Mouse (Mus musculus) kidney, adult 8-10 months (tissue): ENCODE measurements around the gene Kpna3.
"Not testable (repeated sequence)": the region's sequence is repeated elsewhere in the genome, so short reads cannot be mapped to it uniquely, and the experiment has no call there.

ENCODE experiments used
- DNase-seq, 2 experiments: peaks; one replicate each; pipeline ENCODE4 v3.0.0; 2022

The Kpna3 gene

GRCm38 (mm10) chr14:61390586-61390985 is 49.1 kb downstream of the Kpna3 start:
- DNase-seq = no peak

DNA sequence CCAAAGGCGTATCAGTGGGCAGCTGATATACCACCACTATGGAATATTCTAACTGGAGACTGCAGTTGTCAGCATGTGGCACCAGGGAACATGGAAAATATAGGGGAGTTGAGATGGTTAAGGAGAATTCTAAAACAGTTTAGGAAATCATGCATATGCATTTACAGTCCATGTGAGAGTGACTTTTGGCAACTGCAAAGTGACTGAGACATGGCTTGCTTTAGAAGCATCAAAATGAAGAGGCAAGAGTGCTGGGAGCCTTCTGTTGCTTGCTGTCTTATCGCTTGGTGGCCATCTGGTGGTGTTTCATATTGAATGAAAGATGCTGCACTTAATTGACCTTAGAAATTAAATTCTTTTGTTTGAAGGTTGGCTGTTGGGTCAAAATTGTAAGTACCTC is 72.4 kb downstream of the Kpna3 start:
- no peak for DNase-seq

- no peak for DNase-seq
Measured at GRCm38 (mm10) chr14:61364656-61365055, 75.0 kb downstream of the Kpna3 start.

DNA sequence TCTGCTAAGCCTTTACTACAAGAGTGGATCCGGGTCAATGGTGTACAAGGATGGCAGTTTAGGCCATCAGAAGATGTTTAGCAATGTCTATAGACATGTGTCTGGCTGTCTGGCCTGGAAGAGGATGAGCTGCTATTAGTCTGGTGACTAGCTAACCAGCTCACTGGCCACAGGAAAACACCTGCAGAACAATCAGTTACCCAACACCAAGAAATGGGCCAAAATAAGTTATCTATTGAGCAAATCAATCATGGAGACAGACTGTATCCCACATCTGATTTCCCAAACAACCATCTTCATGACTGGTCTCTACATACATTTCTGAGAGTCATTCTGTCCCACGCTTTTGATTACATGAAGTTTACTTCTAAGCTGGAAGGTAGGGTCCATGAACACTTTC is 75.9 kb downstream of the Kpna3 start:
- no peak for DNase-seq

- DNase-seq = no peak
Measured at GRCm38 (mm10) chr14:61362268-61362667, 77.4 kb downstream of the Kpna3 start.

GRCm38 (mm10) chr14:61360981-61361511 is 78.6 kb downstream of the Kpna3 start:
- DNase-seq = peak in 1 of 2 experiments; percentile 31

DNA sequence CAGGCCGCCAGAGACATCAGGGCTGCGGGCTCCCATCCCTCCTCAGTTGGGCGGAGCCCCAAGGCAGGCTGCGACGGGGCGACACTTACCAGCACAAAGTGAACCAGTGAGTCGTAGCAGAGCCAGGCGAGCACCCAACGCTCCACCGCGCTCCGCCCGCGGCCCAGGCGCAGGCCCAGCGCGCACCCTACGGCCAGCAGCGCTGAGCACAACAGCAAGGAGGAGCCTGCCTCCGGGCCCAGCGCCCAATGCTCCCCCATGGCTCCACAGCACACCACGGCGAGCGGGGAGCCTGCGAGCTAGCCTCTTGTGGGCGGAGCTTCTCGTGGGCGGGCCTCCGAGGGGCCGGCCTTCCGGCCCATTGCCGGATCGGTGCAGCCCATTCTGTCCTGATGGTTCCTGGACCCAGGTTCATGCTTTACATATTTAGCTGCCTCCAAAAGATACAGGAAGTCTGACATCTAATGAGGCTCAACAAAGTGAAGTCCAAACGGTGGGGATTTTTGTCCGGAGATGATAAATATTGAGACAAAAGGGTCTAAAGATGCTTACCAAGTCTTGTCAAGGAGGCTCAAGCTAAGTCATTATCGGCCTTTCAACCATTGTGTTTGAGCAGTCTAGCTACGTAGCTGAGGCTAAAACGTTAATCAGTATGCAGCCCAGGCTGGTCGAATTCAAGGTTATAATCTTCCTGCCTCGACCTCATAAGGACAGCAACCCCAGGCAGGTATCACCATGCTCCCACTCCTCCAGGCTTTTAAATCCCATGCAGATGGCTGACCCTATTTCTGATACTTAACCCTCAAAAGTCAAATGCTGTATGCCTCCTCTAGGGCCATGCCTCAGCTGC is 79.3 kb downstream of the Kpna3 start, which contains the start of gene Ebpl:
Ebpl (minus strand) TSS at position 309 of the 850 bp plus-strand sequence.
- peak; percentile 91 to 92 for DNase-seq

DNA sequence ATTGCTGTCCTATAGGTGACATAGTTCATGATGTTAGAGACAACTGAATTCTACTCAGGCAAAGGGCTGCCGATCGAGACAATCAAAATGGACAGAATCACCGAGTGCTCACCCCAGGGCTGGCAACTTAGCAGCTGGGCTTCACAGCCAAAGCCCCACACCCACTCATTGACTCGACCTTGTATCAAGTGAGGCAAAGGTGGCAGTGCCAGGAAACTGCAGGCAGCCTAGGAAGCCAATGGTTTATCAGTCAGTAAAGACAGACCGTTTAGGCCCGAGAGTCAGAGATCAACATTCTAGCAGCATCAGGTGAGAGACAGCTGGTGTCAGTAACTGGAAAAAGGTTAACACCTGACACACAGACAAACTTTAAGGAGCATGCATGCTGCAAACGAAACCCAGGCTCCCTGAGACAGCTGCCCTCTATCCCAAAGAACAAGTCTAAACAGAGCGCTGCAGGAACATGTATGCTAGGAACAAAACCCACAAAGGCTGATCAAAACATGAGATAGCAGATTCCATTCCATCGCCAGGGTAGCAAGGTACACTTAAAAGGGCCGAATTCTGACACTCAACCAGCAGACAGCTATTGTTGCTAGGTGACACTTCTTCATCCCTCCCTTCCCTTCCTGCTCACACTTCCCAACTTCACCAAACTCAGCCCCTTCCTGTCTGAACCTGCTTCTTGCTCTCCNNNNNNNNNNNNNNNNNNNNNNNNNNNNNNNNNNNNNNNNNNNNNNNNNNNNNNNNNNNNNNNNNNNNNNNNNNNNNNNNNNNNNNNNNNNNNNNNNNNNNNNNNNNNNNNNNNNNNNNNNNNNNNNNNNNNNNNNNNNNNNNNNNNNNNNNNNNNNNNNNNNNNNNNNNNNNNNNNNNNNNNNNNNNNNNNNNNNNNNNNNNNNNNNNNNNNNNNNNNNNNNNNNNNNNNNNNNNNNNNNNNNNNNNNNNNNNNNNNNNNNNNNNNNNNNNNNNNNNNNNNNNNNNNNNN is 85.1 kb downstream of the Kpna3 start:
- DNase-seq = no peak

DNA sequence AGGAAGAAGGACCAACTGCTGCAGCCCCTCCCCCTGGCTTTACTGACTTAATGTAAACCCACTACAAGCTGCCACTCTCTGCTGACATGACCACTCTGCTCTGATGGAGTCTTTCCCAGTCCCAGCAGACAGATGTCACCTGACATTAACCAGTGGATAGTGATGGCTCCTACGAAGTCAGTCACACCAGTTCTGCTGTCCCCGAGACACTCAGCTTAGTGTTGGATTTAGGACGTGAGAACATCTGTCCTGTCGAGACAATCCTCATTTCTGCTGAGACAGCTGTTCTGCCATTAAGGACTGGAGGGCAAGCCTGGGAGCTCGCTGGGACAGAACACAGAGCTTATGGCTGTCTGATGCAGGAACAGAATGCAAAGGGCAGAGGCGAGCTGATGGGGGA is 88.9 kb downstream of the Kpna3 start:
- no peak for DNase-seq

- no peak for DNase-seq
Measured at GRCm38 (mm10) chr14:61349876-61350275, 89.8 kb downstream of the Kpna3 start.

DNA sequence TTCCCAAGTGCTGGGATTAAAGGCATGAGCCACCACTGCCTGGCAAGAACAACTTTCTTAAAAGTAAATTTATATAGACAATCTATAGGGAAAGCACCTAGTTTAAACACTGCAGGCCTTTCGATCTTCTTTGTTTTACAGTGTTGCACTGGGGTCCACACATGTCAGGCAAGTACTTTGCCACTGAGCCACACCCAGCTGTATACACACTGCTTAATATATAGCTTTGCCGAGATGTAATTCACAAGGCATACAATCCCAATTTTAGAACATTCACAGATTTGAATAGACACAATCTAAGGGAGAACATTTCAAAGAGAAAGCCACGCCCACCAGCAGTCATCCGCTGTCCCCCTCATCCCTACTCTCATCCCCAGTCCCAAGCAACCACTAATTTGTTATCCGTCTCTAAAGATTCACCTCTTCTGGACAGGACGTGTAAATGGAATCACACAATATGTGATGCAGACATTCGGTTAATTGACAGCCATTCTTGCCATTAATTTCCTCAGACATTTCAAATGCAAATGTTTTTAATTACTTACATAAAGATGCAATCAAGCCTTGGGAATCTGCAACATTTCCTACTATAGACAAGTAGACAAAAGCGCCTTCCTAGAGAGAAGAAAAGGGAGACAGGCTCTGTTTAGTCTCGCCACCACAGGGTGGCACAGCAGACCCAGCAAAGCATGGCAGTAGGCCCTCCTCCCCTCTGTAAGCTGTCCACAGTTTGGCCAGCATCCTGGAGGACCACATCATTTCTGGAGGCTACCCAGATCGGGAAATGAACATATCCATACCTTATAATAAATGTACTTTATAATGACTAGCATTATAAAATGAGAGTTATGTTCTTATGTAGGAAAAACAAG is 92.6 kb downstream of the Kpna3 start:
- no peak for DNase-seq

DNA sequence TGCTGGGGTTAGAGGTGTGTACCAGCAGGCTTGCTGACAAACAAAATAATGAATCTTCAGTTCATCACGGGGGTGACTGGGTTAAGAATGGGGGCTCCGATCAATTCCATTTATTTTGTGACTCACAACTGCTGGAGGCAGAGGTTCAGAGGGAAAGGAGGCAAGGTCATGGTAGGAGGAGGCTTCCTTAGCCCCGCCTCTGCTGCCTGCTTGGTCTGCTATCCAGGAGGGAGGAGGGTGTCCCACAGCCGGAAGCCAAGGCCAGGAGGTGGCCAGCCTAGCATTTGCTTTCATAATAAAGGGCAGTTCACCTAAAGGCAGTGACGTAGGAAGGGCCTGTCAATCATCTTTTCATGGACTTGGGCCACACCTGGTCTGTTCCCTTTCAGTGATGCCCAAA is 95.1 kb downstream of the Kpna3 start:
- DNase-seq = no peak

DNA sequence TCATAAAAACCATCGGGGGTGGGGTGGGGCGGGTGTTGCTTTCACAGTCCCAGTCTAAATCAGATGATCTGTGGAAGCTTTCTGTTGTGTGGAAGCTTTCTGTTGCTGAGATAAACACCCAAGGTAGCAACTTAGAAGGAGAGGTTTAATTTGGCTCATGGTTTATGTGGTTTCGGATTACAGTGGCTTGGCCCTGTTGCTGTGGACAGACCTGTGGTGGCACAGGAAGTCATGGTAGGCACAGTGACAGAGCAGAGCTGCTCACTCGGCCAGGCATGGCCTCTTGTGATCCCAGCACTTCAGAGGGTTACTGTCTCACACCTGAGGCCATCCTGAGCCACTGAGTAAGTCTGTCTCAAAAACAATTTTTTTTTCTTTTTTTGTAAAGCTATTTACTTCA is 100.3 kb downstream of the Kpna3 start:
- no peak for DNase-seq

GRCm38 (mm10) chr14:61330996-61331561 is 108.6 kb downstream of the Kpna3 start:
- peak; percentile 47 to 68 for DNase-seq

DNA sequence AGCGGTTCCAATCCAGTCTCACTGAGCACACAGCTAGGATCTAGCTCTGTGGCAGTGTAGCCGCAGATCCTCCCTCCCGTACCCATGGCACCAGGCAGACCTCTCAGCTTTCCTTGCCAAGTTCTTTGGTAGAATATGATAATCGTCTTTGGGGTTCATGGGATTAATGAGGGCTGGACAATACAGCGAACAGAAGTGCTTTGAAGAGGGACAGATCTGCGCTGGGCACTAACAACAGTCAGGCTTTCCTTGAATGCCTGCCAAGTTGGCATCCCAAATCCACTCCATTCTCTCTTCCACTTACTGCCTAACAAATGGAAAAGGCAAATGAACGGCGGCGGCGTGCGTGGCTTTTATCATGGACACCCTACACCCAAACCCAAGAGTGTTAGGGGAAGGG is 109.1 kb downstream of the Kpna3 start:
- DNase-seq = no peak

GRCm38 (mm10) chr14:61327618-61328450 is 111.8 kb downstream of the Kpna3 start:
- DNase-seq = peak; percentile 31 to 48

DNA sequence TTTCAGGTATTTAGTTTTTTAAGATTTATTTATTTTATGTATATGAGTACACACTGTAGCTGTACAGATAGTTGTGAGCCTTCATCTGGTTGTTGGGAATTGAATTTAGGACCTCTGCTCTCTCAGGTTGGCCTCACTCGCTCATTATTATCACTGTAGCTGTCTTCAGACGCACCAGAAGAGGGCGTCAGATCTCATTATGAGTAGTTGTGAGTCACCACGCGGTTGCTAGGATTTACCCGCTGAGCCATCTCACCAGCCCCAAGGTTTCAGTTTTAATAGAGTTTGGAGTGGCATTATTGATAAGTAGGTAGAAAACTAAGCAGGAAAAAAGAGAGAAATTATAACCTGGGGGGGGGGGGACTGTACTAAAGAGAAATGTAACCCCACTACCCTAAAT is 112.7 kb downstream of the Kpna3 start:
- not testable (repeated sequence) for DNase-seq

DNA sequence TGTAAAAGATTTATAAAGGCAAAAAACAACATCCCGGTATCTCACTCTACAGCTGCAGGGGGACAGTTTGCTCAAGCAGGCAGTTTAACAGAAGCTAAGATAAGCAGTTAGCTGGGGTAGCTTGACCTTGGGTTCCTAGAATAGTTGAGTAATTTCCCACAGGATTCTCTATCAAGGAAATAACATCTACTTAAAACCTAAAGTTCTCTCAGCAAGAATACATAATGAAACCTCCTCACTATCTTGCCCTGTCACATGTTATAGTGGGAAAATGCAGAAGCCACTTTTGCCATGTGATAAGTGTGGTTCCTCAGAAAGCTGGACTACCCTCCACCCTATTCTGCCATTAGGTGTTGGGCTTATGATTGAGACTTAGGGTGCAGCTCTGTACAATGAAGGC is 116.9 kb downstream of the Kpna3 start:
- DNase-seq = no peak

DNA sequence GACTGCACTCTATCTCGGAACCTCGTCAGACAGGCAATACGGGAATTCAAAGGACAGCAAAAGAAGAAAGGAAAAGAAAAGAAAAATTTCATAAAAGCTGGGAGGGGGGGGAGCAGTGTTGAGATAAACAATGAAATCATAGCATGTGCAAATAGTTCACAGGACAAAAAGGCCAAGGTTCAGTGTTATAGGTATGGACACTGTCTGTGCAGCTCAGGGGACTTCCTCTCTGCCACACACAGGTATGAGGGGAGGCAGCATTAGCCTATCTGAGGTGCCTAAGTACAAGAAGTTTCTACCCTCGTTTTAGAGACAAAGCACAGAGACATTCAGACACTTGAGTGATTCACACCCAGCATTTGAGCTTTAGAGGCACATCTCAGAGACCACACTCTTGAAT is 118.5 kb downstream of the Kpna3 start:
- DNase-seq = no peak

- no peak for DNase-seq
Measured at GRCm38 (mm10) chr14:61320765-61321164, 118.9 kb downstream of the Kpna3 start.

DNA sequence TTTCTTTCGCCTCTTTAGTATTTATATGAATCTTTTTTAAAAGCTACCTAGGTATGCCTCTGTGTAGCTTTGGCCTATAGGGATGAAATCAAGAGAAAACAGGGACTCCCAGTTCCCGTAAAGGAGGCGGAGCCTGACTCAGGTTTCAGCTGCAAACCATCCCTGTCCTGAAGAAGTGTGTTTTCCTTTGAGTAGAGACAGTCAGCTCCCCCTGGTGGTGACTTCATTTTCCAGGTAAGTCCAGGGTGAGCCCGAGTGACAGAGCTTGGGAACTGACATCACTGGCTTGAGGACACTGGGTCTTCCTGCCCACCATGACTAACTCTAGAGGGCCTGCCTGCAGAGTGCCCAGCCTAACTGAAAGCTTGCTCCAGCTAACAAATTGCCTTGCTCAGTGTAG is 122.8 kb downstream of the Kpna3 start:
- DNase-seq = peak; percentile 33 to 64
